ENCODE assay signal across 23 mouse cellular contexts in genomic region chr17:23730441-23730840, GRCm38 (mm10). TPM values are rescaled to one million over a fixed set of nuclear protein-coding genes. Genes with fewer than 3 reads are reported as not detected.
DNase-seq lines count a peak whose midpoint lies in the region; ATAC-seq lines count a peak whose summit lies in the region.
"Had no signal": no experiment of that assay in that cellular context is flagged by ENCODE, and none has a peak within 500 bp of the region (broad histone marks: within the 10 kb centered on the region; RNA-seq: fewer than 3 reads in every experiment).

No protein-coding gene starts in this region.

- intact Hi-C loops in heart, postnatal 36 days (cut with DNase I): no loop called here

- H3K27ac ChIP-seq in heart, embryonic 13.5 days (replicated peaks): no peak overlapping the region
- H3K27ac ChIP-seq: embryonic facial prominence, embryonic 13.5 days; embryonic facial prominence, embryonic 15.5 days; forebrain, embryonic 10.5 days; forebrain, embryonic 12.5 days had no signal

- no peaks in the 10 kb centered on the region for H3K27me3 ChIP-seq in heart, embryonic 13.5 days (replicated peaks)
- H3K27me3 ChIP-seq: embryonic facial prominence, embryonic 13.5 days; embryonic facial prominence, embryonic 15.5 days; forebrain, embryonic 12.5 days; Patski had no signal

- no peaks in the 10 kb centered on the region for H3K9me3 ChIP-seq in heart, embryonic 13.5 days
- H3K9me3 ChIP-seq: embryonic facial prominence, embryonic 13.5 days; embryonic facial prominence, embryonic 15.5 days; forebrain, embryonic 10.5 days; forebrain, embryonic 12.5 days had no signal

- no peak for DNase-seq in heart, postnatal 36 days
- DNase-seq in 3T3-L1 (ENCODE audit: low read depth, low spot score) (peak; percentile 61), adipocyte (ENCODE audit: low spot score) (peak; percentile 35)
- DNase-seq in cerebellum, postnatal 25 days: no peak
- DNase-seq: adrenal gland, adult 2 months; adrenal gland, postnatal 10 days; adrenal gland, postnatal 25 days; cerebellum, adult 11 months; cerebellum, adult 18-20 months; cerebellum, adult 8-10 months; cerebellum, adult 9-11 months; cerebellum, postnatal 14 days had no signal

- no peak for ATAC-seq in heart, embryonic 13.5 days (ENCODE audit: extremely low read depth, insufficient number of reproducible peaks, low FRiP score, low TSS enrichment)
- ATAC-seq: activated CD4-positive, CD25-positive, alpha-beta regulatory T cell, adult 4 months; forebrain, embryonic 14.5 days; forebrain, embryonic 16.5 days; Patski had no signal

- H3K4me3 ChIP-seq in heart, embryonic 13.5 days: no peak overlapping the region
- H3K4me3 ChIP-seq: embryonic facial prominence, embryonic 13.5 days; embryonic facial prominence, embryonic 15.5 days; erythroblast, embryonic 14.5 days; forebrain, embryonic 10.5 days; forebrain, embryonic 12.5 days had no signal

- 53% methylated on average over 1 of the region's 1 CpGs for WGBS in heart, embryonic 13.5 days

- H3K4me1 ChIP-seq in heart, embryonic 13.5 days: peaks cover 22% of the 10 kb centered on the region

- peaks cover 20% of the 10 kb centered on the region for H3K36me3 ChIP-seq in heart, embryonic 13.5 days

- 0 out of 2 replicates have a peak overlapping the region, but pooled peaks have one; percentile 14 for H3K9ac ChIP-seq in heart, embryonic 13.5 days
- H3K9ac ChIP-seq: embryonic facial prominence, embryonic 13.5 days; embryonic facial prominence, embryonic 15.5 days; forebrain, embryonic 12.5 days had no signal

- H3K4me2 ChIP-seq in heart, embryonic 13.5 days: no peak overlapping the region
- H3K4me2 ChIP-seq: embryonic facial prominence, embryonic 13.5 days; embryonic facial prominence, embryonic 15.5 days; forebrain, embryonic 12.5 days had no signal

RNA-seq across cellular contexts. Expression of gene Pkmyt1, which starts 4.3 kb away (rescaled TPM):
- 30.9 and 31.0 TPM in 2 replicates for polyA plus RNA-seq in heart, embryonic 13.5 days (2015; fragmentation: Nextera tagmentation; extraction: Ambion mirVana)
- 1 to 10 TPM; 1.2 to 1.6 TPM for total RNA-seq in heart, postnatal 36 days (2021)

RNA-seq across cellular contexts. Expression of gene 1520401A03Rik, which starts 7.9 kb away (rescaled TPM):
- polyA plus RNA-seq in heart, embryonic 13.5 days (2015; fragmentation: Nextera tagmentation; extraction: Ambion mirVana): 0.11 TPM in 1 of 2 replicates, not detected in the other
- total RNA-seq in heart, postnatal 36 days (2021): not detected
- total RNA-seq: MEL had no signal
- polyA plus RNA-seq: activated CD4-positive, CD25-positive, alpha-beta regulatory T cell, adult 4 months; forebrain, embryonic 12.5 days; forebrain, embryonic 14.5 days; forebrain, embryonic 16.5 days; Patski had no signal

RNA-seq across cellular contexts. Expression of gene Paqr4, which starts 10.2 kb away (rescaled TPM):
- 12.3 and 12.6 TPM in 2 replicates for polyA plus RNA-seq in heart, embryonic 13.5 days (2015; fragmentation: Nextera tagmentation; extraction: Ambion mirVana)
- total RNA-seq in heart, postnatal 36 days (2021): 10 to 100 TPM; 20.0 to 28.5 TPM

RNA-seq across cellular contexts. Expression of gene Kremen2, which starts 15.2 kb away (rescaled TPM):
- polyA plus RNA-seq in heart, embryonic 13.5 days (2015; fragmentation: Nextera tagmentation; extraction: Ambion mirVana): 0.09 and 0.32 TPM in 2 replicates
- not detected for total RNA-seq in heart, postnatal 36 days (2021)
- total RNA-seq: adrenal gland, adult 2 months; adrenal gland, postnatal 10 days; adrenal gland, postnatal 25 days; MEL had no signal
- polyA plus RNA-seq: erythroblast, embryonic 14.5 days; Patski had no signal

RNA-seq across cellular contexts. Expression of gene Flywch1, which starts 41.0 kb away (rescaled TPM):
- 52.1 and 54.1 TPM in 2 replicates for polyA plus RNA-seq in heart, embryonic 13.5 days (2015; fragmentation: Nextera tagmentation; extraction: Ambion mirVana)
- total RNA-seq in heart, postnatal 36 days (2021): 10 to 100 TPM; 31.8 to 33.3 TPM

Comparison
In these comparisons a context has a peak if more than half of its experiments do, and no peak if none do; other contexts are left out.
1. DNase-seq: peak in 3T3-L1 (single experiment) and adipocyte (single experiment); none in heart, postnatal 36 days (0 of 2) and cerebellum, postnatal 25 days (0 of 2).